Comparison of ENCODE assay signal across 16 mouse cellular contexts in genomic region chr15:95971302-95971701, GRCm38 (mm10).
DNase-seq lines count a peak whose midpoint lies in the region; ATAC-seq and TF ChIP-seq lines count a peak whose summit lies in the region.
"Had no signal": no experiment of that assay in that cellular context is flagged by ENCODE, and none has a peak within 500 bp of the region (broad histone marks: within the 10 kb centered on the region; RNA-seq: fewer than 3 reads in every experiment).

No protein-coding gene starts in this region.

- no peak for DNase-seq in heart, adult 2 months
- DNase-seq in liver, postnatal 0 days = no peak
- DNase-seq in liver, embryonic 11.5 days (ENCODE audit: low spot score) = no peak
- peak; percentile 25 for DNase-seq in 3T3-L1 (ENCODE audit: low read depth, low spot score)
- DNase-seq in forebrain, embryonic 14.5 days (ENCODE audit: low spot score) = no peak
- DNase-seq in layer of hippocampus, adult 9-11 months = no peak
- DNase-seq: cerebellum, adult 9-11 months; heart, adult 18-20 months; heart, postnatal 36 days; kidney, adult 11 months; left cerebral cortex, postnatal 4 days; right cerebral cortex, postnatal 25 days had no signal

- no peaks in the 10 kb centered on the region for H3K79me2 ChIP-seq in heart, adult 2 months (replicated peaks; ENCODE audit: control insufficient read depth, insufficient read depth, low read length)

- no peak for TF ChIP-seq EP300 in heart, adult 2 months (IDR thresholded peaks at IDR 0.05; ENCODE audit: insufficient read depth, low read depth, low read length)
- no peak for TF ChIP-seq EP300 in liver, postnatal 0 days (IDR thresholded peaks at IDR 0.05; ENCODE audit: low read depth)

- ATAC-seq in heart, embryonic 12.5 days (ENCODE audit: insufficient number of reproducible peaks, low FRiP score) = no peak
- ATAC-seq in liver, postnatal 0 days = no peak
- ATAC-seq in liver, embryonic 11.5 days (replicated peaks; ENCODE audit: low FRiP score) = no peak
- ATAC-seq in forebrain, embryonic 14.5 days = no peak

- H3K36me3 ChIP-seq in heart, adult 2 months (ENCODE audit: control insufficient read depth, insufficient read depth, low read length) = no peaks in the 10 kb centered on the region; the same call in 1 of the 2 replicates
- peaks cover 65% of the 10 kb centered on the region for H3K36me3 ChIP-seq in heart, embryonic 12.5 days
- H3K36me3 ChIP-seq in liver, postnatal 0 days (replicated peaks; ENCODE audit: insufficient read depth, low read length) = peaks cover 25% of the 10 kb centered on the region
- no peaks in the 10 kb centered on the region for H3K36me3 ChIP-seq in liver, embryonic 11.5 days (ENCODE audit: control insufficient read depth, insufficient read depth, low read length)
- H3K36me3 ChIP-seq in forebrain, embryonic 14.5 days (ENCODE audit: control insufficient read depth, insufficient read depth, low read length) = peaks cover 31% of the 10 kb centered on the region

- H3K9ac ChIP-seq in heart, adult 2 months (ENCODE audit: low read depth, low read length) = no peak overlapping the region
- H3K9ac ChIP-seq in heart, embryonic 12.5 days = no peak overlapping the region
- H3K9ac ChIP-seq in liver, postnatal 0 days (replicated peaks) = no peak overlapping the region
- no peak overlapping the region for H3K9ac ChIP-seq in liver, embryonic 11.5 days (ENCODE audit: low read depth, low read length)
- H3K9ac ChIP-seq in forebrain, embryonic 14.5 days (ENCODE audit: low read length) = no peak overlapping the region

- no peaks in the 10 kb centered on the region for H3K4me1 ChIP-seq in heart, adult 2 months (ENCODE audit: control insufficient read depth, insufficient read depth, low read length)
- H3K4me1 ChIP-seq in heart, embryonic 12.5 days (replicated peaks) = peaks cover 3% of the 10 kb centered on the region; the same call in 1 of the 2 replicates
- no peaks in the 10 kb centered on the region for H3K4me1 ChIP-seq in liver, postnatal 0 days (ENCODE audit: insufficient read depth)
- no peaks in the 10 kb centered on the region for H3K4me1 ChIP-seq in liver, embryonic 11.5 days (replicated peaks; ENCODE audit: control insufficient read depth, insufficient read depth, low read length)
- no peaks in the 10 kb centered on the region for H3K4me1 ChIP-seq in cortical plate, adult 2 months (ENCODE audit: control insufficient read depth, insufficient read depth, low read length)
- no peaks in the 10 kb centered on the region for H3K4me1 ChIP-seq in forebrain, embryonic 14.5 days (ENCODE audit: control insufficient read depth, insufficient read depth, low read length)

- intact Hi-C loops in heart, adult 2 months (cut with DNase I) = no loop called here

- H3K4me3 ChIP-seq in heart, adult 2 months = no peak overlapping the region
- H3K4me3 ChIP-seq in heart, embryonic 12.5 days = no peak overlapping the region
- no peak overlapping the region for H3K4me3 ChIP-seq in liver, postnatal 0 days (ENCODE audit: low read depth, low read length)
- H3K4me3 ChIP-seq in liver, embryonic 11.5 days (ENCODE audit: low read depth, low read length) = no peak overlapping the region
- no peak overlapping the region for H3K4me3 ChIP-seq in cortical plate, adult 2 months (ENCODE audit: insufficient read depth, low read length)
- H3K4me3 ChIP-seq in forebrain, embryonic 14.5 days (ENCODE audit: low read depth, low read length) = no peak overlapping the region
- H3K4me3 ChIP-seq: embryonic facial prominence, embryonic 10.5 days had no signal

- peak; percentile 60 for TF ChIP-seq CTCF in heart, adult 2 months (IDR thresholded peaks at IDR 0.05)
- peak; percentile 42 for TF ChIP-seq CTCF in liver, postnatal 0 days (IDR thresholded peaks at IDR 0.05; ENCODE audit: low read depth)
- 0 out of 2 replicates have a peak, but pooled peaks have one; percentile 13 for TF ChIP-seq CTCF in cortical plate, adult 2 months (IDR thresholded peaks at IDR 0.05; ENCODE audit: extremely low read depth, insufficient read depth, low read length)

- no peak overlapping the region for H3K4me2 ChIP-seq in heart, embryonic 12.5 days
- no peak overlapping the region for H3K4me2 ChIP-seq in liver, postnatal 0 days (ENCODE audit: low read depth, low read length)
- H3K4me2 ChIP-seq in liver, embryonic 11.5 days = no peak overlapping the region
- H3K4me2 ChIP-seq in forebrain, embryonic 14.5 days (ENCODE audit: low read length) = no peak overlapping the region

- H3K27ac ChIP-seq in heart, adult 2 months = no peak overlapping the region
- no peak overlapping the region for H3K27ac ChIP-seq in heart, embryonic 12.5 days (ENCODE audit: poor library complexity, severe bottlenecking)
- H3K27ac ChIP-seq in liver, postnatal 0 days (ENCODE audit: low read depth) = no peak overlapping the region
- H3K27ac ChIP-seq in liver, embryonic 11.5 days (ENCODE audit: low read depth, low read length) = no peak overlapping the region
- no peak overlapping the region for H3K27ac ChIP-seq in cortical plate, adult 2 months (ENCODE audit: insufficient read depth, low read length)
- H3K27ac ChIP-seq in forebrain, embryonic 14.5 days (ENCODE audit: low read depth, low read length) = no peak overlapping the region
- H3K27ac ChIP-seq: embryonic facial prominence, embryonic 10.5 days; macrophage had no signal

- TF ChIP-seq POLR2A in heart, adult 2 months (IDR thresholded peaks at IDR 0.05; ENCODE audit: insufficient read depth, low read depth, low read length) = no peak
- no peak for TF ChIP-seq POLR2A in cortical plate, adult 2 months (IDR thresholded peaks at IDR 0.05; ENCODE audit: extremely low read depth, insufficient read depth, low read length)

- WGBS in heart, adult 2 months = 92% methylated on average over 8 of the region's 8 CpGs
- WGBS in heart, embryonic 12.5 days = 92% methylated on average over 8 of the region's 8 CpGs
- WGBS in liver, postnatal 0 days (ENCODE audit: insufficient replicate concordance) = 86% methylated on average over 8 of the region's 8 CpGs
- 92% methylated on average over 8 of the region's 8 CpGs for WGBS in liver, embryonic 11.5 days
- 87% methylated on average over 8 of the region's 8 CpGs for WGBS in forebrain, embryonic 14.5 days

- H3K9me3 ChIP-seq in heart, embryonic 12.5 days (replicated peaks) = no peaks in the 10 kb centered on the region
- no peaks in the 10 kb centered on the region for H3K9me3 ChIP-seq in liver, postnatal 0 days (ENCODE audit: low read length)
- no peaks in the 10 kb centered on the region for H3K9me3 ChIP-seq in liver, embryonic 11.5 days (ENCODE audit: control insufficient read depth, low read length)
- no peaks in the 10 kb centered on the region for H3K9me3 ChIP-seq in forebrain, embryonic 14.5 days (replicated peaks; ENCODE audit: control insufficient read depth, low read length)
- H3K9me3 ChIP-seq: embryonic facial prominence, embryonic 10.5 days had no signal

- no peaks in the 10 kb centered on the region for H3K27me3 ChIP-seq in heart, adult 2 months (ENCODE audit: control insufficient read depth, insufficient read depth, low read length)
- H3K27me3 ChIP-seq in heart, embryonic 12.5 days (replicated peaks) = no peaks in the 10 kb centered on the region
- H3K27me3 ChIP-seq in liver, postnatal 0 days (ENCODE audit: insufficient read depth, low read length) = no peaks in the 10 kb centered on the region
- no peaks in the 10 kb centered on the region for H3K27me3 ChIP-seq in liver, embryonic 11.5 days (replicated peaks; ENCODE audit: control insufficient read depth, insufficient read depth, low read length)
- no peaks in the 10 kb centered on the region for H3K27me3 ChIP-seq in forebrain, embryonic 14.5 days (replicated peaks; ENCODE audit: control insufficient read depth, insufficient read depth, low read length)
